27 mouse cellular contexts compared by ENCODE assay signal in genomic region chr11:8045086-8045485, GRCm38 (mm10).
DNase-seq lines count a peak whose midpoint lies in the region; ATAC-seq and TF ChIP-seq lines count a peak whose summit lies in the region.
"Had no signal": no experiment of that assay in that cellular context is flagged by ENCODE, and none has a peak within 500 bp of the region (broad histone marks: within the 10 kb centered on the region; RNA-seq: fewer than 3 reads in every experiment).

No protein-coding gene starts in this region.

- no peaks in the 10 kb centered on the region for H3K36me3 ChIP-seq in kidney, embryonic 15.5 days
- no peaks in the 10 kb centered on the region for H3K36me3 ChIP-seq in kidney, embryonic 14.5 days (ENCODE audit: control insufficient read depth, insufficient read depth, low read length)
- no peaks in the 10 kb centered on the region for H3K36me3 ChIP-seq in thymus, adult 2 months (ENCODE audit: control insufficient read depth, insufficient read depth, low read length)
- H3K36me3 ChIP-seq: embryonic facial prominence, embryonic 12.5 days; forebrain, embryonic 10.5 days; forebrain, embryonic 15.5 days; heart, embryonic 10.5 days; heart, embryonic 15.5 days; liver, embryonic 15.5 days; lung, embryonic 15.5 days; midbrain, embryonic 12.5 days; neural tube, embryonic 13.5 days had no signal

- 62% methylated on average over 3 of the region's 3 CpGs for WGBS in kidney, embryonic 15.5 days
- 76% methylated on average over 3 of the region's 3 CpGs for WGBS in kidney, embryonic 14.5 days
- 89% methylated on average over 3 of the region's 3 CpGs for WGBS in thymus, adult 2 months

- peak; percentile 9 for DNase-seq in kidney, adult 11 months
- DNase-seq in kidney, postnatal 25 days, result peak; percentile 23 to 49
- DNase-seq in R1 (ENCODE audit: low read depth, low spot score), result peak; percentile 5
- DNase-seq in yolk sac, embryonic 10.5 days (ENCODE audit: low spot score), result peak; percentile 30
- no peak for DNase-seq in thymus, adult 2 months
- DNase-seq: adrenal gland, postnatal 14 days; cerebellum, adult 11 months; cerebellum, adult 9-11 months; embryo, embryonic 11 days; gastrocnemius, postnatal 25 days; heart, adult 11 months; layer of hippocampus, postnatal 36 days; left cerebral cortex, postnatal 4 days; thymus, postnatal 14 days had no signal

- no peak overlapping the region for H3K4me2 ChIP-seq in kidney, embryonic 15.5 days
- H3K4me2 ChIP-seq in kidney, embryonic 14.5 days (replicated peaks; ENCODE audit: low read depth, low read length), result no peak overlapping the region
- H3K4me2 ChIP-seq: embryonic facial prominence, embryonic 12.5 days; forebrain, embryonic 15.5 days; heart, embryonic 15.5 days; liver, embryonic 15.5 days; lung, embryonic 15.5 days; midbrain, embryonic 12.5 days; neural tube, embryonic 13.5 days had no signal

- no peaks in the 10 kb centered on the region for H3K27me3 ChIP-seq in kidney, embryonic 15.5 days
- H3K27me3 ChIP-seq in kidney, embryonic 14.5 days (ENCODE audit: control insufficient read depth, insufficient read depth, low read length), result no peaks in the 10 kb centered on the region
- no peaks in the 10 kb centered on the region for H3K27me3 ChIP-seq in thymus, adult 2 months (ENCODE audit: control insufficient read depth, insufficient read depth, low read length)
- H3K27me3 ChIP-seq: embryonic facial prominence, embryonic 12.5 days; forebrain, embryonic 15.5 days; heart, embryonic 15.5 days; liver, embryonic 15.5 days; lung, embryonic 15.5 days; midbrain, embryonic 12.5 days; neural tube, embryonic 13.5 days; Patski had no signal

- no peak for TF ChIP-seq CTCF in thymus, adult 2 months (IDR thresholded peaks at IDR 0.05; ENCODE audit: borderline replicate concordance, control insufficient read depth, extremely low read depth, insufficient read depth, low read length, poor library complexity)

- H3K9me3 ChIP-seq in kidney, embryonic 15.5 days (replicated peaks), result no peaks in the 10 kb centered on the region
- H3K9me3 ChIP-seq in kidney, embryonic 14.5 days (ENCODE audit: control insufficient read depth, low read length), result no peaks in the 10 kb centered on the region
- H3K9me3 ChIP-seq: embryonic facial prominence, embryonic 12.5 days; forebrain, embryonic 10.5 days; forebrain, embryonic 15.5 days; heart, embryonic 10.5 days; heart, embryonic 15.5 days; liver, embryonic 15.5 days; lung, embryonic 15.5 days; midbrain, embryonic 12.5 days; neural tube, embryonic 13.5 days had no signal

- no peak overlapping the region for H3K9ac ChIP-seq in kidney, embryonic 15.5 days
- H3K9ac ChIP-seq in kidney, embryonic 14.5 days (ENCODE audit: low read depth, low read length), result no peak overlapping the region
- H3K9ac ChIP-seq: embryonic facial prominence, embryonic 12.5 days; forebrain, embryonic 15.5 days; heart, embryonic 15.5 days; liver, embryonic 15.5 days; lung, embryonic 15.5 days; midbrain, embryonic 12.5 days; neural tube, embryonic 13.5 days had no signal

- no peak for TF ChIP-seq POLR2A in thymus, adult 2 months (IDR thresholded peaks at IDR 0.05; ENCODE audit: control insufficient read depth, extremely low read depth, insufficient read depth, low read length, poor library complexity)

- H3K4me1 ChIP-seq in kidney, embryonic 15.5 days, result no peaks in the 10 kb centered on the region
- H3K4me1 ChIP-seq in kidney, embryonic 14.5 days (ENCODE audit: control insufficient read depth, insufficient read depth, low read length), result no peaks in the 10 kb centered on the region
- H3K4me1 ChIP-seq in thymus, adult 2 months (replicated peaks; ENCODE audit: control insufficient read depth, insufficient read depth, low read length), result no peaks in the 10 kb centered on the region
- H3K4me1 ChIP-seq: embryonic facial prominence, embryonic 12.5 days; forebrain, embryonic 10.5 days; forebrain, embryonic 15.5 days; heart, embryonic 10.5 days; heart, embryonic 15.5 days; liver, embryonic 15.5 days; lung, embryonic 15.5 days; midbrain, embryonic 12.5 days; neural tube, embryonic 13.5 days had no signal

- no peak overlapping the region for H3K4me3 ChIP-seq in kidney, embryonic 15.5 days (replicated peaks)
- no peak overlapping the region for H3K4me3 ChIP-seq in kidney, embryonic 14.5 days (ENCODE audit: low read length)
- no peak overlapping the region for H3K4me3 ChIP-seq in thymus, adult 2 months (ENCODE audit: control insufficient read depth, insufficient read depth, low read length)
- H3K4me3 ChIP-seq: embryonic facial prominence, embryonic 12.5 days; forebrain, embryonic 10.5 days; forebrain, embryonic 15.5 days; heart, embryonic 10.5 days; heart, embryonic 15.5 days; liver, embryonic 15.5 days; lung, embryonic 15.5 days; midbrain, embryonic 12.5 days; neural tube, embryonic 13.5 days had no signal

- no peak overlapping the region for H3K27ac ChIP-seq in kidney, embryonic 15.5 days
- H3K27ac ChIP-seq in kidney, embryonic 14.5 days (ENCODE audit: low read depth, low read length), result no peak overlapping the region
- H3K27ac ChIP-seq in thymus, adult 2 months (ENCODE audit: control insufficient read depth, insufficient read depth, low read length), result no peak overlapping the region
- H3K27ac ChIP-seq: embryonic facial prominence, embryonic 12.5 days; forebrain, embryonic 10.5 days; forebrain, embryonic 15.5 days; heart, embryonic 10.5 days; heart, embryonic 15.5 days; liver, embryonic 15.5 days; lung, embryonic 15.5 days; midbrain, embryonic 12.5 days; neural tube, embryonic 13.5 days had no signal

- no peak for ATAC-seq in kidney, embryonic 15.5 days (replicated peaks; ENCODE audit: low FRiP score)
- no peak for ATAC-seq in kidney, embryonic 14.5 days (ENCODE audit: low FRiP score, low TSS enrichment)
- ATAC-seq: forebrain, embryonic 15.5 days; hindbrain, embryonic 16.5 days; Patski had no signal
